Comparison of ENCODE assay signal across 9 mouse cellular contexts in genomic region chr17:5402069-5402468, GRCm38 (mm10). TPM values are rescaled to one million over a fixed set of nuclear protein-coding genes. Genes with fewer than 3 reads are reported as not detected.
A peak's percentile ranks its signal among the peaks of the same experiment; 100 is the strongest.
DNase-seq lines count a peak whose midpoint lies in the region; ATAC-seq and TF ChIP-seq lines count a peak whose summit lies in the region.
"Had no signal": no experiment of that assay in that cellular context is flagged by ENCODE, and none has a peak within 500 bp of the region (broad histone marks: within the 10 kb centered on the region; RNA-seq: fewer than 3 reads in every experiment).

No protein-coding gene starts in this region.

- WGBS in limb, embryonic 14.5 days = 10% methylated on average over 9 of the region's 9 CpGs
- WGBS in midbrain, postnatal 0 days = 8% methylated on average over 9 of the region's 9 CpGs

- H3K4me2 ChIP-seq in limb, embryonic 14.5 days (replicated peaks; ENCODE audit: low read depth, low read length, severe bottlenecking) = 0 out of 2 replicates have a peak overlapping the region, but pooled peaks have one; percentile 18
- no peak overlapping the region for H3K4me2 ChIP-seq in midbrain, postnatal 0 days (ENCODE audit: low read depth, low read length, poor library complexity, severe bottlenecking)

- no peaks in the 10 kb centered on the region for H3K36me3 ChIP-seq in limb, embryonic 14.5 days (ENCODE audit: control insufficient read depth, insufficient read depth, low read length)
- no peaks in the 10 kb centered on the region for H3K36me3 ChIP-seq in midbrain, postnatal 0 days (ENCODE audit: insufficient read depth, low read length)

- TF ChIP-seq POLR2A in limb, embryonic 14.5 days (IDR thresholded peaks at IDR 0.05; ENCODE audit: borderline replicate concordance, extremely low read depth, insufficient read depth, insufficient read length) = no peak

- no peak overlapping the region for H3K27ac ChIP-seq in limb, embryonic 14.5 days (replicated peaks; ENCODE audit: low read depth, low read length)
- no peak overlapping the region for H3K27ac ChIP-seq in midbrain, postnatal 0 days (ENCODE audit: low read depth, low read length)

- peak; percentile 58; the same call in 1 of the 2 replicates for ATAC-seq in limb, embryonic 14.5 days (ENCODE audit: low FRiP score, low read depth)
- 0 out of 2 replicates have a peak, but pooled peaks have one; percentile 62 for ATAC-seq in midbrain, postnatal 0 days (ENCODE audit: low FRiP score)

- no peak overlapping the region for H3K9ac ChIP-seq in limb, embryonic 14.5 days (ENCODE audit: low read depth, low read length, severe bottlenecking)
- H3K9ac ChIP-seq in midbrain, postnatal 0 days (replicated peaks; ENCODE audit: low read length, poor library complexity, severe bottlenecking) = no peak overlapping the region

- H3K9me3 ChIP-seq in limb, embryonic 14.5 days (ENCODE audit: control insufficient read depth, low read length) = no peaks in the 10 kb centered on the region
- H3K9me3 ChIP-seq in midbrain, postnatal 0 days (ENCODE audit: low read length) = no peaks in the 10 kb centered on the region

- TF ChIP-seq CTCF in midbrain, postnatal 0 days (IDR thresholded peaks at IDR 0.05) = peak; percentile 79

- no peak overlapping the region for H3K4me3 ChIP-seq in limb, embryonic 14.5 days (replicated peaks; ENCODE audit: low read length)
- no peak overlapping the region for H3K4me3 ChIP-seq in midbrain, postnatal 0 days (ENCODE audit: low read depth, low read length)
- H3K4me3 ChIP-seq: erythroblast, embryonic 14.5 days had no signal

- DNase-seq in urinary bladder, adult 2 months (ENCODE audit: low spot score) = peak; percentile 58
- DNase-seq in urinary bladder, postnatal 10 days (ENCODE audit: low spot score) = no peak
- peak; percentile 73 to 79 for DNase-seq in cerebellum, postnatal 36 days
- peak; percentile 36 to 42 for DNase-seq in gastrocnemius, adult 8-10 months (ENCODE audit: low spot score in 2 of 2)
- DNase-seq in induced T-regulatory cell, adult 2 months (ENCODE audit: low read depth) = peak; percentile 77
- peak; percentile 57 for DNase-seq in limb, embryonic 14.5 days (ENCODE audit: low spot score)
- DNase-seq in midbrain, postnatal 0 days (ENCODE audit: low spot score) = peak; percentile 55
- DNase-seq in spleen, postnatal 4 days (ENCODE audit: low spot score in 2 of 2) = peak; percentile 61 to 89

- 0 out of 2 replicates have a peak, but pooled peaks cover 6% of the 10 kb centered on the region for H3K27me3 ChIP-seq in limb, embryonic 14.5 days (ENCODE audit: control insufficient read depth, insufficient read depth, low read length)
- 0 out of 2 replicates have a peak, but pooled peaks cover 7% of the 10 kb centered on the region for H3K27me3 ChIP-seq in midbrain, postnatal 0 days (ENCODE audit: insufficient read depth, low read length)

- H3K4me1 ChIP-seq in limb, embryonic 14.5 days (ENCODE audit: control insufficient read depth, insufficient read depth, low read length) = peaks cover 13% of the 10 kb centered on the region; the same call in 1 of the 2 replicates
- H3K4me1 ChIP-seq in midbrain, postnatal 0 days (ENCODE audit: insufficient read depth, low read length) = no peaks in the 10 kb centered on the region

RNA-seq across cellular contexts. Expression of gene Ldhal6b, which starts 16.5 kb away (rescaled TPM):
- 0.36 and 0.49 TPM in 2 replicates for polyA plus RNA-seq in urinary bladder, adult 2 months (2012; rRNA removed)
- under 1 TPM; 0.20 to 0.78 (median 0.31) TPM for total RNA-seq in gastrocnemius, adult 8-10 months (2022)
- polyA plus RNA-seq in limb, embryonic 14.5 days (2012; rRNA removed) = 0.47 and 0.72 TPM in 2 replicates
- polyA plus RNA-seq in limb, embryonic 14.5 days (2014; fragmentation: Nextera tagmentation; extraction: Ambion mirVana) = not detected in 2 replicates
- total RNA-seq in midbrain, postnatal 0 days (2014; rRNA removed) = 0.19 and 0.55 TPM in 2 replicates
- 0.10 and 0.15 TPM in 2 replicates for polyA plus RNA-seq in midbrain, postnatal 0 days (2015; fragmentation: Nextera tagmentation; extraction: Ambion mirVana)
- polyA plus RNA-seq: erythroblast, embryonic 14.5 days had no signal

RNA-seq across cellular contexts. Expression of gene Tmem242, which starts 38.0 kb away (rescaled TPM):
- 34.2 and 47.5 TPM in 2 replicates for polyA plus RNA-seq in urinary bladder, adult 2 months (2012; rRNA removed)
- total RNA-seq in gastrocnemius, adult 8-10 months (2022) = 100 to 1,000 TPM; 154 to 168 (median 158) TPM
- 28.0 and 34.2 TPM in 2 replicates for polyA plus RNA-seq in limb, embryonic 14.5 days (2012; rRNA removed)
- 115 and 122 TPM in 2 replicates for polyA plus RNA-seq in limb, embryonic 14.5 days (2014; fragmentation: Nextera tagmentation; extraction: Ambion mirVana)
- 61.4 and 75.8 TPM in 2 replicates for total RNA-seq in midbrain, postnatal 0 days (2014; rRNA removed)
- 123 and 129 TPM in 2 replicates for polyA plus RNA-seq in midbrain, postnatal 0 days (2015; fragmentation: Nextera tagmentation; extraction: Ambion mirVana)
